Mouse (Mus musculus): ENCODE data around the gene Vstm2l. TPM values are rescaled to one million over a fixed set of nuclear protein-coding genes. Genes with fewer than 3 reads are reported as not detected.
A peak's percentile ranks its signal among the peaks of the same experiment; 100 is the strongest.

The Vstm2l gene
- polyA plus RNA-seq (2017; shearing (Covaris generic)) = not detected

GRCm38 (mm10) chr2:157914105-157914764, at the start of gene Vstm2l:
TSS of gene Vstm2l (plus strand) at chr2:157914653.
- ATAC-seq = no peak

GRCm38 (mm10) chr2:157867126-157867525, 47.3 kb upstream of the Vstm2l start:
- ATAC-seq = no peak

GRCm38 (mm10) chr2:157870247-157870646, 44.2 kb upstream of the Vstm2l start:
- ATAC-seq = no peak

GRCm38 (mm10) chr2:157873223-157873622, 41.2 kb upstream of the Vstm2l start:
- no peak for ATAC-seq

GRCm38 (mm10) chr2:157873691-157874090, 40.8 kb upstream of the Vstm2l start:
- ATAC-seq = no peak

GRCm38 (mm10) chr2:157875111-157875510, 39.3 kb upstream of the Vstm2l start:
- ATAC-seq = no peak

GRCm38 (mm10) chr2:157877394-157877793, 37.1 kb upstream of the Vstm2l start:
- ATAC-seq = no peak

- no peak for ATAC-seq
These were observed 36.5 kb upstream of the Vstm2l start for GRCm38 (mm10) chr2:157877967-157878366.

- no peak for ATAC-seq
These were observed 32.5 kb upstream of the Vstm2l start for GRCm38 (mm10) chr2:157881939-157882338.

- ATAC-seq = peak; percentile 23
These were observed 27.0 kb upstream of the Vstm2l start for GRCm38 (mm10) chr2:157887275-157888025.

- no peak for ATAC-seq
These were observed 23.3 kb upstream of the Vstm2l start for GRCm38 (mm10) chr2:157891166-157891565.

- ATAC-seq = no peak
These were observed 17.3 kb upstream of the Vstm2l start for GRCm38 (mm10) chr2:157897131-157897530.

GRCm38 (mm10) chr2:157913204-157913636, 1.2 kb upstream of the Vstm2l start:
- ATAC-seq = no peak

GRCm38 (mm10) chr2:157913705-157914104, 748 bp upstream of the Vstm2l start:
- ATAC-seq = no peak

- no peak for ATAC-seq
These were observed 550 bp downstream of the Vstm2l start for GRCm38 (mm10) chr2:157914889-157915517.

- no peak for ATAC-seq
These were observed 4.1 kb downstream of the Vstm2l start for GRCm38 (mm10) chr2:157918529-157918928.

GRCm38 (mm10) chr2:157921551-157921950, 7.1 kb downstream of the Vstm2l start:
- ATAC-seq = no peak

- ATAC-seq = no peak
These were observed 9.0 kb downstream of the Vstm2l start for GRCm38 (mm10) chr2:157923406-157923805.

- no peak for ATAC-seq
These were observed 10.1 kb downstream of the Vstm2l start for GRCm38 (mm10) chr2:157924504-157924903.

- ATAC-seq = no peak
These were observed 12.0 kb downstream of the Vstm2l start for GRCm38 (mm10) chr2:157926502-157926901.

- ATAC-seq = no peak
These were observed 12.5 kb downstream of the Vstm2l start for GRCm38 (mm10) chr2:157926927-157927326.

GRCm38 (mm10) chr2:157927397-157927796, 12.9 kb downstream of the Vstm2l start:
- no peak for ATAC-seq

- ATAC-seq = no peak
These were observed 13.4 kb downstream of the Vstm2l start for GRCm38 (mm10) chr2:157927815-157928214.

GRCm38 (mm10) chr2:157932655-157933054, 18.2 kb downstream of the Vstm2l start:
- ATAC-seq = no peak
